Mouse (Mus musculus): ENCODE data around the gene Cfap126.

GRCm38 (mm10) chr1:171094424-171094823 lies 19.3 kb upstream of the Cfap126 start:
- TF ChIP-seq POLR2A (IDR thresholded peaks at IDR 0.05; ENCODE audit: control insufficient read depth, extremely low read depth, insufficient read depth, low read length, poor library complexity) = no peak
- TF ChIP-seq CTCF (IDR thresholded peaks at IDR 0.05; ENCODE audit: borderline replicate concordance, control insufficient read depth, extremely low read depth, insufficient read depth, low read length, poor library complexity) = no peak
